Mouse (Mus musculus) kidney, adult 2 months (tissue): ENCODE data around the gene Cby1. TPM values are rescaled to one million over a fixed set of nuclear protein-coding genes. Genes with fewer than 3 reads are reported as not detected.

ENCODE experiments used
- DNase-seq: peaks from one replicate; pipeline ENCODE4 v3.0.0; 2021
- H3K27ac ChIP-seq: fragments of 200-500 bp; 2 replicates; pipeline ENCODE4 v1.5.1; 2012; ENCODE audit warnings: low read depth, low read length, control low read depth, inconsistent platforms; ENCODE audit not compliant: insufficient read depth
- H3K27me3 ChIP-seq: fragments of 200-500 bp; replicated peaks from 2 replicates; pipeline ENCODE4 v1.6.1; 2012; ENCODE audit warnings: mild to moderate bottlenecking, moderate library complexity, low read length, inconsistent platforms; ENCODE audit not compliant: control insufficient read depth, insufficient read depth
- H3K36me3 ChIP-seq: fragments of 200-500 bp; 2 replicates; pipeline ENCODE4 v1.6.1; 2012; ENCODE audit warnings: mild to moderate bottlenecking, moderate library complexity, low read length, inconsistent platforms; ENCODE audit not compliant: control insufficient read depth, insufficient read depth
- H3K4me1 ChIP-seq: fragments of 200-500 bp; 2 replicates; pipeline ENCODE4 v1.6.1; 2011; ENCODE audit warnings: low read length; ENCODE audit not compliant: control insufficient read depth, insufficient read depth
- H3K4me3 ChIP-seq: fragments of 200-500 bp; 2 replicates; pipeline ENCODE4 v1.5.1; 2011; ENCODE audit warnings: mild to moderate bottlenecking, low read depth, low read length, control low read depth; ENCODE audit not compliant: insufficient read depth
- CTCF ChIP-seq: fragments of 200-500 bp; conservative IDR thresholded peaks from 2 replicates; pipeline ENCODE4 v1.5.1; 2011; ENCODE audit warnings: low read depth, mild to moderate bottlenecking, control low read depth, low read length, moderate library complexity, mixed read lengths; ENCODE audit not compliant: insufficient read depth, insufficient read length
- POLR2A ChIP-seq: fragments of 200-500 bp; IDR thresholded peaks from one replicate; pipeline ENCODE4 v1.6.1; 2011; ENCODE audit warnings: low read depth, low read length, control low read depth
- WGBS: fragments of 180-500 bp; shearing (Covaris S2); methylation state at CpG from one replicate; pipeline ENCODE4 v1.1.7; 2018; 5-methylcytosine and 5-hydroxymethylcytosine counted together
- polyA plus RNA-seq: library from polyadenylated mRNA; depleted of rRNA; stranded (reverse); fragments of >200 nt; gene quantifications from 2 replicates; pipeline ENCODE4 v1.2.3, GENCODE M21; 2012

The Cby1 gene
- polyA plus RNA-seq, 1 experiment = 15.1 TPM

DNA sequence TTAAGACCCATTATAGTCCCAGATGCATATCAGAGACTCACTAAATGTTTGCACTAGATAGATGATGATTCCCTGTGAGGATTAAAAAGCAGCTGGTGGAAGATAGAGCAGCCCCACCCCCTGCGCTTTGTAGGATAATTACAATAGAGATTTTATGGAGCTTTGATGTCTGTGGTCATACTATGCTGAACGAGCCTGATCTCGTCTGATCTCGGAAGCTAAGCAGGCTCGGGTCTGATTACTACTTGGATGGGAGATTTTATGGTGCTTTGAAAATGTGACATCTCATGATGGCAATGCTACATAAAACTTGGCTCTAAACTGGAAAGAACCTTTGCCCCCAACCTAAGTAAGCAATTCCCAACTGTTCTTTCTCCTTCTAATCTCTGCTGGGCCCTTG lies 33.3 kb downstream of the Cby1 start:
- WGBS = 84% methylated on average over 5 of the region's 5 CpGs
- no peak for DNase-seq
- no peak overlapping the region for H3K4me3 ChIP-seq
- H3K4me1 ChIP-seq = peaks cover 28% of the 10 kb centered on the region
- no peak for TF ChIP-seq CTCF
- no peak for TF ChIP-seq POLR2A
- H3K27me3 ChIP-seq = no peaks in the 10 kb centered on the region
- no peaks in the 10 kb centered on the region for H3K36me3 ChIP-seq
- no peak overlapping the region for H3K27ac ChIP-seq

DNA sequence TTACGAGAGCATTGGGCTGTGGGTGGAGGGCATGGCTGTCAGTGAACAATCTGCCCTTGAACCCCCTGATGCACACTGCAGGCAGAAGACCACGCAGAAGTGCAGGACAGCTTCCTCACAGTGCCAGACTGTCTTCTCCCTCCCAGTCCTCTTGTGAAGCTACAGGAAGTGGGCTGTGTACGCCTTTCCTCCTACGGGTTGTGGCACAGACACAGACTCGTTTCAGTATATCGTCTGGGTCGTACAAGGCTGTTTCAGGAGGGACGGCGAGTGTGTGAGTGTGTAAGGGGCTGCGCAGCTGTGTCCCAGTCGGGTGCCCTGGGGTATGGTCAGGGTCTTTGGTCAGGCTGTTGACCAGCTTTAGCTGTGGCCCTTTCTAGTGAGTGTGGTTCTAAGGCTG lies 34.7 kb downstream of the Cby1 start:
- DNase-seq = no peak
- Histone ChIP-seq H3K36me3 (no peaks in the 10 kb centered on the region), H3K27ac (no peak overlapping the region), H3K4me1 (peaks cover 28% of the 10 kb centered on the region), H3K4me3 (no peak overlapping the region), H3K27me3 (no peaks in the 10 kb centered on the region)
- 69% methylated on average over 11 of the region's 11 CpGs for WGBS
- TF ChIP-seq POLR2A (no peak), CTCF (no peak)

DNA sequence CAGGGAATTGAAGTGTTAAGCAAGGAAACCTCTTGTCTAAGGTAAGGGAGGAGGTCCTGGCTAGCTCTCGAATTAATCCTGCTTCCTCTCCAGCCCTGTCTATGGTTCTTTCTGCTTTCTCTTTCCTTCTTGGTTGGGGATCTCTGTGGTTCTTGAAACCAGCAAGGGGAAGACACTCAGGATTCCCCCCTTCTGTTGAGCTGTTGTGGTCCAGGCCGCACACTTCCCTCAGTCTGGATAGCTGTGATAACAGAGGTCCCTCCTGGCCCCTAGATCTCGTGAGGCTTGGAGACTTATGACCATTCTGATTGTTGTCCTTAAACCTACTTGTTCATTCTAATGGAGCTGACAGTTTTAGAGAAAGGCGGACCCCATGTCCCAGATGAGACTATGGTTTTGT lies 35.5 kb downstream of the Cby1 start:
- H3K4me1 ChIP-seq = peaks cover 28% of the 10 kb centered on the region
- no peak for DNase-seq
- H3K27ac ChIP-seq = no peak overlapping the region
- no peaks in the 10 kb centered on the region for H3K36me3 ChIP-seq
- 85% methylated on average over 4 of the region's 4 CpGs for WGBS
- no peak overlapping the region for H3K4me3 ChIP-seq
- no peaks in the 10 kb centered on the region for H3K27me3 ChIP-seq
- no peak for TF ChIP-seq CTCF
- TF ChIP-seq POLR2A = no peak

- 77% methylated on average over 3 of the region's 3 CpGs for WGBS
Measured at GRCm38 (mm10) chr15:79695516-79695915, 36.5 kb downstream of the Cby1 start.

DNA sequence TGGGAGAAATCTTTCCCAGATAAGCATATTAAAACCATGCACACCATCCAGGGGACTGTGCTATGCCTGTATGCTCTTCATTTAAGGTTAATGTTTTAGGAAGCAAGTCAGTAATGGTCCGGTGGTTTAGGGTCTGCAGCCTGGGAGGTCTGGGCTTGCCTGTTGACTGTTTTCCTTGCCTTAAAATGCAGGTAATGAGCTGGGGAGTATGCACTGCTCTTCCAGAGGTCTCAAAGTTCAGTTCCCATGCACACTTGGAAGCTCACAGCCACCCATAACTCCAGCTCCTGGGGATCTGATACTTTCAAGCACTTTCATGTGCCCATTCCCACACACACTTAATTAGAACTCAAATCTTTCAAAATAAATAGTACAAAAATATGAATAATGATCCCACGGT lies 37.5 kb downstream of the Cby1 start:
- WGBS = 52% methylated on average over 2 of the region's 2 CpGs

More at GRCm38 (mm10) chr15:79695516-79695915, 36.5 kb downstream of the Cby1 start:
- Histone ChIP-seq H3K36me3 (no peaks in the 10 kb centered on the region), H3K27ac (no peak overlapping the region), H3K4me3 (no peak overlapping the region), H3K4me1 (peaks cover 25% of the 10 kb centered on the region), H3K27me3 (no peaks in the 10 kb centered on the region)
- no peak for DNase-seq
- TF ChIP-seq CTCF (no peak), POLR2A (no peak)

GRCm38 (mm10) chr15:79697011-79697410 lies 38.0 kb downstream of the Cby1 start:
- H3K4me1 ChIP-seq = peaks cover 17% of the 10 kb centered on the region
- peak overlapping the region; percentile 17; the same call in 1 of the 2 replicates for H3K27ac ChIP-seq
- H3K36me3 ChIP-seq = no peaks in the 10 kb centered on the region
- TF ChIP-seq POLR2A (no peak), CTCF (no peak)
- DNase-seq = peak; percentile 83
- H3K27me3 ChIP-seq = no peaks in the 10 kb centered on the region
- H3K4me3 ChIP-seq = no peak overlapping the region
- 53% methylated on average over 6 of the region's 6 CpGs for WGBS

More for the DNA sequence above, 37.5 kb downstream of the Cby1 start:
- Histone ChIP-seq H3K4me3 (no peak overlapping the region), H3K36me3 (no peaks in the 10 kb centered on the region), H3K4me1 (peaks cover 22% of the 10 kb centered on the region), H3K27ac (peak overlapping the region; percentile 17; the same call in 1 of the 2 replicates), H3K27me3 (no peaks in the 10 kb centered on the region)
- TF ChIP-seq CTCF = no peak
- TF ChIP-seq POLR2A = no peak
- DNase-seq = peak; percentile 66

- no peak overlapping the region for H3K27ac ChIP-seq
- peaks cover 17% of the 10 kb centered on the region for H3K4me1 ChIP-seq
- no peaks in the 10 kb centered on the region for H3K27me3 ChIP-seq
- TF ChIP-seq CTCF = no peak
- TF ChIP-seq POLR2A = no peak
- WGBS = 54% methylated on average over 9 of the region's 9 CpGs
- no peak for DNase-seq
- H3K4me3 ChIP-seq = no peak overlapping the region
- no peaks in the 10 kb centered on the region for H3K36me3 ChIP-seq
Measured at GRCm38 (mm10) chr15:79697558-79698187, 38.7 kb downstream of the Cby1 start.
